Mouse (Mus musculus): ENCODE measurements around the gene Prl2c1. TPM values are rescaled to one million over a fixed set of nuclear protein-coding genes. Genes with fewer than 3 reads are reported as not detected.
"Not testable (repeated sequence)": the region's sequence is repeated elsewhere in the genome, so short reads cannot be mapped to it uniquely, and the experiment has no call there.

The Prl2c1 gene
- polyA plus RNA-seq (2015; fragmentation: Nextera tagmentation; extraction: Ambion mirVana), result not detected in 2 replicates

GRCm38 (mm10) chr13:27849042-27849441 is at the start of gene Prl2c1:
Prl2c1 (plus strand) TSS chr13:27849342.
- H3K27me3 ChIP-seq (replicated peaks; ENCODE audit: insufficient read depth, low read length), result no peaks in the 10 kb centered on the region
- no peak within 1 kb of the TSS for H3K4me2 ChIP-seq (replicated peaks; ENCODE audit: low read depth, low read length)
- H3K4me1 ChIP-seq (ENCODE audit: insufficient read depth, low read depth, low read length), result no peaks in the 10 kb centered on the region
- no peak for TF ChIP-seq EP300 (IDR thresholded peaks at IDR 0.05)
- no peak for TF ChIP-seq CTCF (IDR thresholded peaks at IDR 0.05)
- WGBS, result 78% methylated on average over 3 of the region's 3 CpGs
- H3K27ac ChIP-seq (ENCODE audit: low read length), result no peak within 1 kb of the TSS
- no peak for DNase-seq (ENCODE audit: low spot score)
- no peak for ATAC-seq
- no peaks in the 10 kb centered on the region for H3K9me3 ChIP-seq (ENCODE audit: low read length)
- no peak within 1 kb of the TSS for H3K4me3 ChIP-seq (ENCODE audit: low read depth, low read length)
- no peak within 1 kb of the TSS for H3K9ac ChIP-seq (replicated peaks; ENCODE audit: low read depth)
- no peaks in the 10 kb centered on the region for H3K36me3 ChIP-seq (ENCODE audit: insufficient read depth, low read length)

GRCm38 (mm10) chr13:27801354-27801753 is 47.8 kb upstream of the Prl2c1 start, which contains the start of gene Prl2a1:
Prl2a1 (plus strand) TSS chr13:27801654.
- no peak within 1 kb of the TSS for H3K4me2 ChIP-seq (replicated peaks; ENCODE audit: low read depth, low read length)
- no peak for TF ChIP-seq EP300 (IDR thresholded peaks at IDR 0.05)
- no peak for TF ChIP-seq CTCF (IDR thresholded peaks at IDR 0.05)
- no peaks in the 10 kb centered on the region for H3K27me3 ChIP-seq (replicated peaks; ENCODE audit: insufficient read depth, low read length)
- no peaks in the 10 kb centered on the region for H3K4me1 ChIP-seq (ENCODE audit: insufficient read depth, low read depth, low read length)
- H3K9me3 ChIP-seq (ENCODE audit: low read length), result no peaks in the 10 kb centered on the region
- ATAC-seq, result no peak
- no peaks in the 10 kb centered on the region for H3K36me3 ChIP-seq (ENCODE audit: insufficient read depth, low read length)
- 60% methylated on average over 1 of the region's 1 CpGs for WGBS
- no peak for DNase-seq (ENCODE audit: low spot score)
- H3K4me3 ChIP-seq (ENCODE audit: low read depth, low read length), result no peak within 1 kb of the TSS
- H3K9ac ChIP-seq (replicated peaks; ENCODE audit: low read depth), result no peak within 1 kb of the TSS
- H3K27ac ChIP-seq (ENCODE audit: low read length), result no peak within 1 kb of the TSS

- no peaks in the 10 kb centered on the region for H3K27me3 ChIP-seq (replicated peaks; ENCODE audit: insufficient read depth, low read length)
- no peak overlapping the region for H3K9ac ChIP-seq (replicated peaks; ENCODE audit: low read depth)
- no peak overlapping the region for H3K4me2 ChIP-seq (replicated peaks; ENCODE audit: low read depth, low read length)
- ATAC-seq (no peak), DNase-seq (ENCODE audit: low spot score) (no peak)
- H3K4me3 ChIP-seq (ENCODE audit: low read depth, low read length), result no peak overlapping the region
- H3K27ac ChIP-seq (ENCODE audit: low read length), result no peak overlapping the region
- H3K9me3 ChIP-seq (ENCODE audit: low read length), result no peaks in the 10 kb centered on the region
- TF ChIP-seq CTCF (IDR thresholded peaks at IDR 0.05) (no peak), EP300 (IDR thresholded peaks at IDR 0.05) (no peak)
- H3K36me3 ChIP-seq (ENCODE audit: insufficient read depth, low read length), result no peaks in the 10 kb centered on the region
- no peaks in the 10 kb centered on the region for H3K4me1 ChIP-seq (ENCODE audit: insufficient read depth, low read depth, low read length)
- 68% methylated on average over 1 of the region's 1 CpGs for WGBS
Measured at GRCm38 (mm10) chr13:27802765-27803164, 46.4 kb upstream of the Prl2c1 start.

GRCm38 (mm10) chr13:27904236-27904635 is 55.1 kb downstream of the Prl2c1 start:
- not testable (repeated sequence) for H3K27me3 ChIP-seq (replicated peaks; ENCODE audit: insufficient read depth, low read length); DNase-seq (ENCODE audit: low spot score); ATAC-seq; H3K4me2 ChIP-seq (replicated peaks; ENCODE audit: low read depth, low read length); H3K4me3 ChIP-seq (ENCODE audit: low read depth, low read length); H3K36me3 ChIP-seq (ENCODE audit: insufficient read depth, low read length); H3K27ac ChIP-seq (ENCODE audit: low read length); H3K9me3 ChIP-seq (ENCODE audit: low read length); H3K4me1 ChIP-seq (ENCODE audit: insufficient read depth, low read depth, low read length); H3K9ac ChIP-seq (replicated peaks; ENCODE audit: low read depth)
- 71% methylated on average over 2 of the region's 2 CpGs for WGBS

Other genes with a start within 250 kb of the Prl2c1 start
- gene Prl7b1, start 238.8 kb upstream of the Prl2c1 start, polyA plus RNA-seq (2015; fragmentation: Nextera tagmentation; extraction: Ambion mirVana), result not detected in 2 replicates
- gene Prl7a1, start 206.8 kb upstream of the Prl2c1 start, polyA plus RNA-seq (2015; fragmentation: Nextera tagmentation; extraction: Ambion mirVana), result not detected in 2 replicates
- gene Prl7a2, start 181.3 kb upstream of the Prl2c1 start, polyA plus RNA-seq (2015; fragmentation: Nextera tagmentation; extraction: Ambion mirVana), result not detected in 2 replicates
- gene Prl7d1, start 132.6 kb upstream of the Prl2c1 start, polyA plus RNA-seq (2015; fragmentation: Nextera tagmentation; extraction: Ambion mirVana), result not detected in 2 replicates
- not detected in 2 replicates for gene Prl7c1, start 68.5 kb upstream of the Prl2c1 start, polyA plus RNA-seq (2015; fragmentation: Nextera tagmentation; extraction: Ambion mirVana)
- not detected in 2 replicates for gene Prl2a1, start 47.7 kb upstream of the Prl2c1 start, polyA plus RNA-seq (2015; fragmentation: Nextera tagmentation; extraction: Ambion mirVana)
- not detected in 2 replicates for gene Prl4a1, start 166.9 kb downstream of the Prl2c1 start, polyA plus RNA-seq (2015; fragmentation: Nextera tagmentation; extraction: Ambion mirVana)